19 mouse cellular contexts compared by ENCODE assay signal in genomic region chr6:37004914-37005313, GRCm38 (mm10).
"Had no signal": no experiment of that assay in that cellular context is flagged by ENCODE, and none has a peak within 500 bp of the region (broad histone marks: within the 10 kb centered on the region; RNA-seq: fewer than 3 reads in every experiment).

No protein-coding gene starts in this region.

- H3K9me3 ChIP-seq: midbrain, embryonic 10.5 days; midbrain, embryonic 12.5 days; neural tube, embryonic 13.5 days; neural tube, embryonic 15.5 days had no signal

- H3K4me3 ChIP-seq: midbrain, embryonic 10.5 days; midbrain, embryonic 12.5 days; myocyte; neural tube, embryonic 13.5 days; neural tube, embryonic 15.5 days had no signal

- H3K9ac ChIP-seq: lung, embryonic 14.5 days; midbrain, embryonic 12.5 days; neural tube, embryonic 13.5 days; neural tube, embryonic 15.5 days had no signal

- H3K36me3 ChIP-seq: midbrain, embryonic 10.5 days; midbrain, embryonic 12.5 days; neural tube, embryonic 15.5 days had no signal

- H3K4me1 ChIP-seq: midbrain, embryonic 12.5 days had no signal

- ATAC-seq: midbrain, embryonic 16.5 days had no signal

- H3K4me2 ChIP-seq: lung, embryonic 14.5 days; midbrain, embryonic 12.5 days; neural tube, embryonic 13.5 days; neural tube, embryonic 15.5 days had no signal

- H3K27ac ChIP-seq: midbrain, embryonic 10.5 days; midbrain, embryonic 12.5 days; neural tube, embryonic 13.5 days; neural tube, embryonic 15.5 days had no signal

- H3K27me3 ChIP-seq: midbrain, embryonic 12.5 days; neural tube, embryonic 13.5 days; neural tube, embryonic 15.5 days had no signal

- DNase-seq: lung, adult 18-20 months; lung, embryonic 14.5 days; lung, postnatal 10 days; lung, postnatal 4 days; midbrain, embryonic 14.5 days; retina, postnatal 1 day; right cerebral cortex, adult 18-20 months; right cerebral cortex, postnatal 25 days; right cerebral cortex, postnatal 4 days; spleen, adult 18-20 months; thymus, adult 18-20 months; thymus, postnatal 14 days; thymus, postnatal 36 days had no signal
